ENCODE assay signal across 21 mouse cellular contexts in the genomic region with DNA sequence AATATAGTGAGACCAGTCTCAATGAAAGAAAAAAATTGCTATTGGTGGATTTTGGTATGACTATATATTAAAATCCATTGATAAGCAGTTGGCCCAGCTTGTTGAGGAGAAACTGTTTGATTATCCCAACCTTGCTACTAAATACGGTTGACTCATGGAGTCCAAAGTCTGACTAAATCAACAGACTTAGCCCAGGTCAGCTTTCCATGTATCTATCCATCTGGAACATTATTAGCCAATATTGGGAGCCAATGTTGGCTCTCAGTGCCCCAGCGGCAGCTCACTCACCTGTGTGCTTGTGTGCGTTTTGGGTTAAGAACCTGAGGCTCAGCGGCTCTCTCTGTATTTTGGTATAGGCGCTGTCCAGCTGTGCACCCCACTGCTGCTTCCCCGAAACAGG. TPM values are rescaled to one million over a fixed set of nuclear protein-coding genes. Genes with fewer than 3 reads are reported as not detected.
DNase-seq lines count a peak whose midpoint lies in the region; ATAC-seq and TF ChIP-seq lines count a peak whose summit lies in the region.
"Had no signal": no experiment of that assay in that cellular context is flagged by ENCODE, and none has a peak within 500 bp of the region (broad histone marks: within the 10 kb centered on the region; RNA-seq: fewer than 3 reads in every experiment).

No protein-coding gene starts in this region.

- no peak overlapping the region for H3K4me2 ChIP-seq in liver, embryonic 14.5 days (ENCODE audit: low read depth)
- no peak overlapping the region for H3K4me2 ChIP-seq in liver, embryonic 12.5 days
- H3K4me2 ChIP-seq in liver, embryonic 16.5 days (ENCODE audit: low read depth, low read length): no peak overlapping the region
- H3K4me2 ChIP-seq in liver, postnatal 0 days (ENCODE audit: low read depth, low read length): no peak overlapping the region
- H3K4me2 ChIP-seq: embryonic facial prominence, embryonic 13.5 days; embryonic facial prominence, embryonic 15.5 days; forebrain, embryonic 12.5 days had no signal

- H3K9me3 ChIP-seq in liver, embryonic 14.5 days (ENCODE audit: control insufficient read depth, low read length): no peaks in the 10 kb centered on the region
- no peaks in the 10 kb centered on the region for H3K9me3 ChIP-seq in liver, embryonic 12.5 days (replicated peaks)
- H3K9me3 ChIP-seq in liver, embryonic 16.5 days (replicated peaks; ENCODE audit: control insufficient read depth, low read length): no peaks in the 10 kb centered on the region
- no peaks in the 10 kb centered on the region for H3K9me3 ChIP-seq in liver, postnatal 0 days (ENCODE audit: low read length)
- H3K9me3 ChIP-seq: embryonic facial prominence, embryonic 13.5 days; embryonic facial prominence, embryonic 15.5 days; forebrain, embryonic 10.5 days; forebrain, embryonic 12.5 days had no signal

- TF ChIP-seq EP300 in liver, embryonic 14.5 days (IDR thresholded peaks at IDR 0.05; ENCODE audit: low read depth): no peak
- no peak for TF ChIP-seq EP300 in liver, postnatal 0 days (IDR thresholded peaks at IDR 0.05; ENCODE audit: low read depth)

- H3K4me1 ChIP-seq in liver, embryonic 14.5 days (replicated peaks; ENCODE audit: control insufficient read depth in 2 of 2, insufficient read depth in 2 of 2, low read length in 1 of 2): no peaks in the 10 kb centered on the region
- H3K4me1 ChIP-seq in liver, embryonic 12.5 days: no peaks in the 10 kb centered on the region
- no peaks in the 10 kb centered on the region; the same call in 1 of the 2 replicates for H3K4me1 ChIP-seq in liver, embryonic 16.5 days (ENCODE audit: control insufficient read depth, low read depth, low read length)
- H3K4me1 ChIP-seq in liver, postnatal 0 days (ENCODE audit: insufficient read depth): 0 out of 2 replicates have a peak, but pooled peaks cover 4% of the 10 kb centered on the region
- H3K4me1 ChIP-seq: embryonic facial prominence, embryonic 15.5 days had no signal

- WGBS in liver, embryonic 14.5 days (ENCODE audit: insufficient replicate concordance): 74% methylated on average over 6 of the region's 6 CpGs
- 84% methylated on average over 6 of the region's 6 CpGs for WGBS in liver, embryonic 12.5 days (ENCODE audit: insufficient replicate concordance)
- WGBS in liver, embryonic 16.5 days (ENCODE audit: insufficient replicate concordance): 84% methylated on average over 6 of the region's 6 CpGs
- WGBS in liver, postnatal 0 days (ENCODE audit: insufficient replicate concordance): 68% methylated on average over 6 of the region's 6 CpGs

- DNase-seq in liver, embryonic 14.5 days (ENCODE audit: low read depth in 3 of 3, low spot score in 3 of 3): no peak
- no peak for DNase-seq in liver, postnatal 0 days
- no peak for DNase-seq in cerebellum, adult 9-11 months
- DNase-seq in embryo, embryonic 9.5 days (ENCODE audit: extremely low spot score): no peak
- DNase-seq: adrenal gland, adult 2 months; adrenal gland, postnatal 10 days; adrenal gland, postnatal 25 days; cerebellum, adult 11 months; cerebellum, adult 18-20 months; cerebellum, adult 8-10 months; cerebellum, postnatal 10 days; cerebellum, postnatal 25 days had no signal

- no peaks in the 10 kb centered on the region for H3K36me3 ChIP-seq in liver, embryonic 14.5 days (replicated peaks; ENCODE audit: control insufficient read depth, insufficient read depth, low read depth)
- H3K36me3 ChIP-seq in liver, embryonic 12.5 days: peaks cover 43% of the 10 kb centered on the region
- no peaks in the 10 kb centered on the region for H3K36me3 ChIP-seq in liver, embryonic 16.5 days (ENCODE audit: control insufficient read depth, insufficient read depth)
- H3K36me3 ChIP-seq in liver, postnatal 0 days (replicated peaks; ENCODE audit: insufficient read depth, low read length): peaks cover 24% of the 10 kb centered on the region
- H3K36me3 ChIP-seq: forebrain, embryonic 12.5 days had no signal

- H3K27me3 ChIP-seq in liver, embryonic 14.5 days (ENCODE audit: control insufficient read depth, insufficient read depth, low read length): no peaks in the 10 kb centered on the region
- no peaks in the 10 kb centered on the region for H3K27me3 ChIP-seq in liver, embryonic 12.5 days (replicated peaks)
- no peaks in the 10 kb centered on the region for H3K27me3 ChIP-seq in liver, embryonic 16.5 days (ENCODE audit: control insufficient read depth, insufficient read depth, low read depth, low read length)
- H3K27me3 ChIP-seq in liver, postnatal 0 days (ENCODE audit: insufficient read depth, low read length): no peaks in the 10 kb centered on the region
- H3K27me3 ChIP-seq: embryonic facial prominence, embryonic 13.5 days; embryonic facial prominence, embryonic 15.5 days had no signal

- no peak overlapping the region for H3K27ac ChIP-seq in liver, embryonic 14.5 days
- no peak overlapping the region for H3K27ac ChIP-seq in liver, embryonic 12.5 days
- H3K27ac ChIP-seq in liver, embryonic 16.5 days (ENCODE audit: low read length): no peak overlapping the region
- peak overlapping the region; percentile 35; the same call in 1 of the 2 replicates for H3K27ac ChIP-seq in liver, postnatal 0 days (ENCODE audit: low read depth)
- H3K27ac ChIP-seq: embryonic facial prominence, embryonic 13.5 days; embryonic facial prominence, embryonic 15.5 days; forebrain, embryonic 10.5 days; forebrain, embryonic 12.5 days had no signal

- 0 out of 2 replicates have a peak, but pooled peaks have one; percentile 13 for ATAC-seq in liver, embryonic 14.5 days (ENCODE audit: insufficient read depth)
- ATAC-seq in liver, embryonic 12.5 days: no peak
- peak; percentile 77 for ATAC-seq in liver, embryonic 16.5 days (ENCODE audit: low read depth)
- ATAC-seq in liver, postnatal 0 days: peak; percentile 96
- ATAC-seq: forebrain, embryonic 14.5 days; forebrain, embryonic 16.5 days had no signal

- no peak overlapping the region for H3K4me3 ChIP-seq in liver, embryonic 14.5 days (ENCODE audit: insufficient read depth in 1 of 2, low read depth in 2 of 2, low read length in 2 of 2)
- H3K4me3 ChIP-seq in liver, embryonic 12.5 days: no peak overlapping the region
- H3K4me3 ChIP-seq in liver, embryonic 16.5 days (ENCODE audit: low read depth, low read length): no peak overlapping the region
- no peak overlapping the region for H3K4me3 ChIP-seq in liver, postnatal 0 days (ENCODE audit: low read depth, low read length)
- H3K4me3 ChIP-seq: embryonic facial prominence, embryonic 13.5 days; embryonic facial prominence, embryonic 15.5 days; erythroblast, embryonic 14.5 days; forebrain, embryonic 10.5 days; forebrain, embryonic 12.5 days had no signal

- no peak overlapping the region for H3K9ac ChIP-seq in liver, embryonic 14.5 days (replicated peaks)
- no peak overlapping the region for H3K9ac ChIP-seq in liver, embryonic 12.5 days
- no peak overlapping the region for H3K9ac ChIP-seq in liver, embryonic 16.5 days (ENCODE audit: low read depth, low read length)
- H3K9ac ChIP-seq in liver, postnatal 0 days (replicated peaks): no peak overlapping the region
- H3K9ac ChIP-seq: embryonic facial prominence, embryonic 13.5 days; embryonic facial prominence, embryonic 15.5 days; forebrain, embryonic 12.5 days had no signal

- TF ChIP-seq CTCF in liver, embryonic 14.5 days (IDR thresholded peaks at IDR 0.05; ENCODE audit: low read depth): no peak
- no peak for TF ChIP-seq CTCF in liver, postnatal 0 days (IDR thresholded peaks at IDR 0.05; ENCODE audit: low read depth)

RNA-seq across cellular contexts. Expression of gene Srp14, which starts 28.5 kb away (rescaled TPM):
- polyA plus RNA-seq in liver, embryonic 14.5 days (2012; rRNA removed): 46.6 and 59.2 TPM in 2 replicates
- 93.7 and 102 TPM in 2 replicates for polyA plus RNA-seq in liver, embryonic 14.5 days (2014; fragmentation: Nextera tagmentation; extraction: Ambion mirVana)
- polyA plus RNA-seq in liver, embryonic 12.5 days (2016; fragmentation: Nextera tagmentation; extraction: Ambion mirVana): 130 TPM in 2 replicates
- 85.3 and 92.3 TPM in 2 replicates for polyA plus RNA-seq in liver, embryonic 16.5 days (2015; fragmentation: Nextera tagmentation; extraction: Ambion mirVana)
- 101 and 107 TPM in 2 replicates for polyA plus RNA-seq in liver, postnatal 0 days (2015; fragmentation: Nextera tagmentation; extraction: Ambion mirVana)
